Mouse (Mus musculus) retina, embryonic 14.5 days (tissue): ENCODE data around the gene Simc1.
A peak's percentile ranks its signal among the peaks of the same experiment; 100 is the strongest.

ENCODE experiments used
- DNase-seq: peaks from one replicate; pipeline ENCODE4 v3.0.0-alpha.2; 2015; ENCODE audit warnings: low spot score

Gene Simc1

GRCm38 (mm10) chr13:54548036-54548435 is 44.5 kb downstream of the Simc1 start:
- DNase-seq, result no peak

- no peak for DNase-seq
Measured at GRCm38 (mm10) chr13:54556176-54556575, 52.6 kb downstream of the Simc1 start.

- DNase-seq, result no peak
Measured at GRCm38 (mm10) chr13:54556796-54557195, 53.2 kb downstream of the Simc1 start.

- no peak for DNase-seq
Measured at GRCm38 (mm10) chr13:54557652-54558051, 54.1 kb downstream of the Simc1 start.

GRCm38 (mm10) chr13:54559656-54560055 is 56.1 kb downstream of the Simc1 start:
- no peak for DNase-seq

- DNase-seq, result no peak
Measured at GRCm38 (mm10) chr13:54560608-54561007, 57.0 kb downstream of the Simc1 start.

- DNase-seq, result no peak
Measured at GRCm38 (mm10) chr13:54562562-54562961, 59.0 kb downstream of the Simc1 start.

- DNase-seq, result peak; percentile 32
Measured at GRCm38 (mm10) chr13:54564232-54565200, 60.9 kb downstream of the Simc1 start.

GRCm38 (mm10) chr13:54565201-54565581 is 61.6 kb downstream of the Simc1 start, which contains the start of gene 4833439L19Rik:
TSS of gene 4833439L19Rik (minus strand) at chr13:54565435.
- peak; percentile 97 for DNase-seq

GRCm38 (mm10) chr13:54565594-54566345 is 62.2 kb downstream of the Simc1 start:
- peak; percentile 71 for DNase-seq

GRCm38 (mm10) chr13:54568380-54568779 is 64.8 kb downstream of the Simc1 start:
- no peak for DNase-seq

- DNase-seq, result no peak
Measured at GRCm38 (mm10) chr13:54569282-54569681, 65.7 kb downstream of the Simc1 start.

- DNase-seq, result no peak
Measured at GRCm38 (mm10) chr13:54570736-54571135, 67.2 kb downstream of the Simc1 start.

- DNase-seq, result no peak
Measured at GRCm38 (mm10) chr13:54571637-54572036, 68.1 kb downstream of the Simc1 start.

GRCm38 (mm10) chr13:54572621-54573020 is 69.0 kb downstream of the Simc1 start:
- DNase-seq, result no peak

- peak; percentile 84 for DNase-seq
Measured at GRCm38 (mm10) chr13:54574854-54575481, 71.4 kb downstream of the Simc1 start, which contains the start of gene Arl10. TSS of gene Arl10 (plus strand) at chr13:54575015.

GRCm38 (mm10) chr13:54575489-54575888 is 71.9 kb downstream of the Simc1 start:
- DNase-seq, result no peak

- DNase-seq, result no peak
Measured at GRCm38 (mm10) chr13:54577652-54578507, 74.3 kb downstream of the Simc1 start.

GRCm38 (mm10) chr13:54581385-54581784 is 77.8 kb downstream of the Simc1 start:
- DNase-seq, result no peak

GRCm38 (mm10) chr13:54582126-54582525 is 78.5 kb downstream of the Simc1 start:
- DNase-seq, result no peak

GRCm38 (mm10) chr13:54582860-54583259 is 79.3 kb downstream of the Simc1 start:
- DNase-seq, result no peak
